Mouse (Mus musculus) kidney, adult 8-10 months (tissue): ENCODE results near the gene Tfb1m.

Experiments
- DNase-seq, 2 experiments: peaks; one replicate each; pipeline ENCODE4 v3.0.0; 2022

Gene Tfb1m

DNA sequence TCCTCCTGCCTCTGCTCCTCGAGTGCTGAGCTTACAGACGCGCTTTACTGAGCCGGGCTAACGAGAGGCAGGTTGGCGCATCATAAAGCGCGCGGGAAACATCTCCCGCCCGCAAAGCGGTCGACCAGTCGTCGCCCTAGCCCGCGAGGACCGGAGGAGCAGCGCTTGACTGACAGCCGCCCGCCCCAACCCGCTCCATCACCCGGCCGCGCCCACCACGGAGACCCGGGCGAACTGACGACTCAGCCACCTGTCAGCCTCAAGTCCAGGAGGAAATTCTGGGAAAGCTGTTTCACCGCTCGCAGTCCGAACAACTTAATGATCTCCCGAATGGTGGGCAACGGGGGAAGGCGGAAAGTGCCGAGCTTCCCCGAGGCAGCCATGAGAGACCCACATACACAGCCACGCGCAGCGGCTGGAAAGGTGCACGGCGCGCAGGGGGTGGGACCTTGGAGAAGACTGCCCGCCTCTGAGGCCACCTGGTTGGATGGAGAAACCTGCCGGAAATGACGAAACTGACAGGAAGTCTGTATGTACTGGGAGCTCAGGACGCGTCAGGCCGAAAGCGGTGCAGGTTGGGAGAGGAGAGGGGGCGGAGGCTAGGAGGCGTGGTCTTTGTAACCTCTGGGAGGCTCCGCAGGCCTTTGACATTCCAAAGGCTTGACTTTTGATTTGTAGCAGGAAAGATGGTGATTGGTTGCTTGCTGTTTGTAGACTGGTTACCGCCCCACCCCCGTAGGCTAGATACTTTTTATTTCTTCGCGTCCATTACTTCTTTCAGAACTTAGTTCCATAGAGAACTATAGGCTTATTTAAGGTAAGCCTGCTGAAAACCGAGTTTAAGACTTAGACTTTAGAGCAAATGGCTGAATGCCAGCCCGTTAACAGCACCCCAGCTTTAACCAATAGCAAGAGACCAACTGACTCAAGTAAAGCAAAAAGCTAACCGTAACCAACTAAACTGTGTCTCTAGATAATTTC, at the start of gene Tfb1m:
Gene Tfb1m (minus strand): TSS at position 451 of the 981 bp plus-strand sequence.
- peak; percentile 98 to 100 for DNase-seq

DNA sequence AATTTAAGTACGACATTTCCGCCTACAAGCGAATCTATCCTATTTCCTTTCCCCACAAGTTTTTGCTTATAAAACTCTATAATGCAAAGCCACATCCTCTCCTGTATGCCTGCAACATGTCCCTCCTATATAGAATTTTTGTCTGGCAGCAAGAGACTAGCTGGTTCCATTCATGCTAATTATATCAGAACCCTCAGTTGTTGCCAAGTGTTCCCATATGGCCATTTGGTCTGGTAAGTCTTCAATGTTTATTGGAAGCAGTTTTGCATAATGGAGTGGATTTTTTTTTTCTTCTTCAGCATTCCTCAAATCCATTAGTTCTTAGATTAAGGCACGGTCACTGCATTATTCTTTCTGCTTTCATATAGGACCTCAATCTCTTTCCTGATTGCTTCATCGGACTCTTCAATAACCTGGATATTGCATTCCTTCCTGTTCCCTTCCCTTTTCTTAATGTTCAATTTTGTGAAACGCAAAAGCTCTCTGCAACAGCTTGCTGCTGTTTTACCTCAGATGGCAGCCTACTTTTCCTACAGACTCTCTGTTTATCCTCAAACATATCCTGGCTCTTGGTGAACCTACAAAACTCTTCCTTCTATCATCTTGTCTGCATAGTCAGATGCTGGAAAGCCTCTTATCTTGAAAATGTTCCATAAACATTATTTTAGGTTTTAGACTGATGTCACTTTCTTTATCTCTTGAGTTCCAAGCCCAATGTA, 45.5 kb upstream of the Tfb1m start:
- DNase-seq = no peak

GRCm38 (mm10) chr17:3598393-3598792, 40.8 kb upstream of the Tfb1m start:
- DNase-seq = no peak

DNA sequence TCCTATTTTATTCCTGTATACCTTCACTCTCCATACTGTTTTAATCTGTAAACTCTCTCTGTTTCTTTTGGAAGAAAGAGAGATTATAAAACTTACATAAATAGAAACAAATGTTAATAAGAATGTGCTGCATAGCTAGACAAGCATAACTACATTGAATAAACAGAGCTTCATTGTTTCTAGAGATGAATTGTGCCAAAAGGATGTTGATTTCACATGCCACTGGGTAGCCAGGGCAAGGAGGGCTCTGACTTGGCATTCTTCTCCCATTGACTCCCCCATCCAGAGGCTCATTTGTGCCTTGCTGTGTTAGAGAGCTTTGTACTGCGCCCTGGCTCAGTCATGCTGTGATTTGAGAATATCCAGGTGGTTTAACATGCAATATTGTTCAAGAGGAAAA, 40.3 kb upstream of the Tfb1m start:
- no peak for DNase-seq

DNA sequence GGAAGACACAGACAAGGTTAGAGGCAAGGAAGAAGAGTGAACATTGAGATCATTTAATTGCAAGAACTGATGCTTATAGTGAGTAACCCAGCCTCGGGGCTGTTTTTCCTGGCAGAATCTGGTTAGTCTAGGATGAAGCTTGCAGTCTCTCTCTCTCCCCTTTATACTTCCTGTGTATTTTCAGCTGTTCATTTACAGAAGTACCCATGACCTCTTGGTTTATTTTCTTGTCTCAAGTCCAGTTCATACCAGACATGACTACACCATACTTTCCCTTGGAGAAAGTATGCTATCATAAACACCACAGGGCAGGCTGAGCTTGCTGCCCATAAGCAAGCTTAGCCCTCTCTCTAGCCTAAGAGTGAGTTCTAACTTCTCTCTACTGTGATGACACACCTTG, 39.5 kb upstream of the Tfb1m start:
- DNase-seq = peak in 1 of 2 experiments; percentile 8

DNA sequence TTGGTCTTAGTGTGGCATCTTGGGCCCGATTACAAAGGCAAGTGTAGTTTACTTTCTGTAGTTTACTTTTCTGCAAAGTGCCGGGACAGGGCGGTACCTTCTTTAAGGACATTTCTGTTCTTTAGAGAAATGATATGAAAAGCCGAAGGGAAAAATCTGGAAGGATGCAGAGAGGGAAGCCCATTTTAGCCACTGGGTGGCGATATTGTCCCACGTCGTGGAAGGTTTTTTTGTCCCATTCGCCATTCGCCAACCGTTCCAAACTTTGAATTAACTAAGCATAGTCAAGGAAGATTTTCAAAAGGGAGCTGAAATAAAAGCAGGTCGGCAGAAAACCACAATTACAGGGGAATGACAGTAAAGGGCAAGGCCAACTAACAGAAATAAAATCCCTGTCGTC, 13.3 kb upstream of the Tfb1m start:
- DNase-seq = peak; percentile 30 to 66

GRCm38 (mm10) chr17:3562405-3562804, 4.8 kb upstream of the Tfb1m start:
- DNase-seq = no peak

DNA sequence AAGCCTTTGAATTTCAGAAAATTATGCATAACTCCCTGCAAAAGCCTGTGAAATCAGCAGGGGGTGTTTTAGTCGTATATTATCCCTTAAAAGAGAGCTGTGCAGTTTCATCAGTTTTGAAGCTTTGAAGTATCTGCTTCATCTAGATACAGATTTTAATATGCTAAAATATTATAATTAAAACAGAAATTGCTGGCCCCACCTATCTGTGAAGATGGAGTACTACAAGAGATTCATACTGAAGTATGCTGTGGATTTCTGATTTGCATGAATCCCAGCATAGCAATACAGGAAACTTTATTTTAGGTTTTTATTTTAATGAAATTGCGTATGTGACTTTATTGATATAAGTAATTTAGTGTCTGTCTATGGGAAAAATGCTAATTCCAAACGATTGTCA, 3.0 kb upstream of the Tfb1m start:
- DNase-seq = no peak

- peak in 1 of 2 experiments; percentile 18 for DNase-seq
Measured at GRCm38 (mm10) chr17:3558356-3558870, 832 bp upstream of the Tfb1m start.

- DNase-seq = no peak
Measured at GRCm38 (mm10) chr17:3556251-3556650, 1.3 kb downstream of the Tfb1m start.

DNA sequence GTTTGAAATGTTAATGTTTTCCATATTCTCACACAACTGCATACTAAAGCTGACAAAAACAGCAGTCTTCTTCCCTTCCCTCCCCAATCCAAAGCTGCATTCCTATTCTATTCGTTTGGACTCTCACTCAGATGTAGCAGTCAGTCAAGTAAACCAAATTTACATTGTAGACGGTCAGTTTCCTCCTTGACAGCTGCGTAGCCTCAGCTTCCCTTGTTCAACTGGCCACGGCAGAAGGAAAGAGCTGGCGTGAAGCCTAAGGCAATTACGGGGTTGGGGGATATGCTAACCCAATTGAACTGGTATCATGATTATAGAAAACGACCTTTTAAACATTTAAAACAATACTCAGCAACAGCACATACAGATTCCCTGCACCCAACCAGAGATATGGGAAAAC, 9.9 kb downstream of the Tfb1m start:
- no peak for DNase-seq

DNA sequence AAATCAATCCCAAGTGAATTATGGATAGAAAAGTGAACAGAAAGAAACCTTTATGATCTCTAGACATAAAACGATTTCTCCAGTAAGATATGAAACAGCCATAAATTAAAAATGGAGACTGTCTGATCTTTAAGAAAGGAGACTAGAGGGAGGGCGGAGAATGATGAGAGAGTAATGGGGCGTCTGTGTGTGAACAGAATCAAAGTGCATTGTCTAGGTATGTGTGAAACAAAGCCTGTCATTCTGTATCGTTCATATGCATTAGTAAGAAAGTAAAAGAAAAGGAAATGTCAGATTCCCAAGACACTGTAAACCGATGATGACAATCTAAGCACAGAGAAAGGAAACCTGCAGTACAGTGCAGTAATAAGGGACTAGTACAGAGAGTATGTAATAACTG, 16.5 kb downstream of the Tfb1m start:
- no peak for DNase-seq

- DNase-seq = no peak
Measured at GRCm38 (mm10) chr17:3540304-3540703, 17.3 kb downstream of the Tfb1m start.

DNA sequence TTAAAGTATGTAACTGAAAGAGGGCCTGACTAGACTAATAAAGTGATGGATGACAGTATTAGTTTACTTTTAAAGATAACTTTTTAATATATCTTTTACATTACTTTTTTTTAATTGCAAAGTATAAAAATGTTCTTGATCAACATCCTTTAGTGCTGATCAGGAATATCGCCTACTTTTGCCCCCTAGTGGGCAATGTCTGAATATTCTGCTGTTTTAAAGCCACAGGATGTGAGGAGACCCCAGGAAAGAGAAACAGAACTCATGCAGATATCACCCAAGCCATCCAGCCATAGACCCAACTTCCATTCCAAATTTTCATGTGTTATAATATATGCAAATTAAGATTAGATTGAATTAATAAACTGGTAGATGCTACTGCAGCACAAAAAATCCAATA, 24.2 kb downstream of the Tfb1m start:
- DNase-seq = peak in 1 of 2 experiments; percentile 13

DNA sequence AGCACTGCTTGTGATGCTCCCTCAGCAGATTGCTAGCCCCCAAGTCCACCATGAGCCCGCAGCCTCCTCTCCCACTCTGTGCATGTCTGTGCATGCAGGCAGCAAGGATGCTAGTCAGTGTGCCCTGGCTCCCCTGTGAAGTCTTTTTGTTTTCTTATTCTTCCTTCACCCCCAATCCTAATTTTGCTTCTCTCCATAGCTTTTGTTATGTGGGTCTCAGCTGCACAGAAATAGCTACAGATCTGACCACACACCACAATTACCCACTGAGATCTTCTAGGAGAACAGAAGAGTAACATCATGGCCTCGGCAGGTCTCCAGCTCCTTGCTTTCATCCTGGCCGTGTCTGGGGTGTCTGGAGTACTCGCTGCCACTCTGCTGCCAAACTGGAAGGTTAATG, 25.3 kb downstream of the Tfb1m start, which contains the start of gene Cldn20:
Gene Cldn20 (plus strand): TSS at position 301 of the 400 bp plus-strand sequence.
- no peak for DNase-seq

DNA sequence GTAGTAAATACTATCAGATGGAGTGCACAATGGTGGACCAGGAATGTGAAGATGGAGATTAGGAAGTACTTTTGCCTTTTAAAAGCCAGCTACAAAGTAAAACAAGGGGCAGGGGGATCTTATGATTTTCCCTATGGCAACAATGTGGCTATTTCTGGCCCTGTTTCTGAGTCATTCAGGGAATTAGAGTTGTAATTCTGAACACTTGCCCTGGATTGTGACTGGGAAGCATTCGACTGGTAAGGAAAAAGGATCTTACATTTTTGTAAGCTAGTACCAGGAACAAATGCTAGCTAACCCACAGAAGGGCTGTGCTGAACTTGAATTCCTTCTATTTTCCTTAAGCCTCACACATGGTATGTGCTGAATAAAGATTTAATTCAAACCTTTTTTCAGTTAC, 25.9 kb downstream of the Tfb1m start:
- DNase-seq = no peak

DNA sequence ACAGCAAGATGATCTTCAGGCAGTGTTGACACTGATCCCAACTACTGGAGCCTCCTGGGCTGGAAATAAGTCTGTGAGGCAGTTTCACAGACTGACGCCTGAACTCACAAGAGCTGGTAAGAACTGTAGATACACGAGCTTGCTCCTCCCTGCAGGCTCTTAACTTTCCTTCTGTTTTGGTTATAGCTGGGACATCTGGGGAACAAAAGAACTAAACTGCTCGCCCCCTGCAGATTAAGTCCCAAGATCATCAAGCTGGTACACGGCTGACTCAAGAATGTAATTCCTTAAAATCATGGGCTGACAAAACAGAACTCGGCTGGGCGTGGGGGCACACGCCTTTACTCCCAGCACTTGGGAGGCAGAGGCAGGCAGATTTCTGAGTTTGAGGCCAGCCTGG, 27.0 kb downstream of the Tfb1m start:
- DNase-seq = no peak

DNA sequence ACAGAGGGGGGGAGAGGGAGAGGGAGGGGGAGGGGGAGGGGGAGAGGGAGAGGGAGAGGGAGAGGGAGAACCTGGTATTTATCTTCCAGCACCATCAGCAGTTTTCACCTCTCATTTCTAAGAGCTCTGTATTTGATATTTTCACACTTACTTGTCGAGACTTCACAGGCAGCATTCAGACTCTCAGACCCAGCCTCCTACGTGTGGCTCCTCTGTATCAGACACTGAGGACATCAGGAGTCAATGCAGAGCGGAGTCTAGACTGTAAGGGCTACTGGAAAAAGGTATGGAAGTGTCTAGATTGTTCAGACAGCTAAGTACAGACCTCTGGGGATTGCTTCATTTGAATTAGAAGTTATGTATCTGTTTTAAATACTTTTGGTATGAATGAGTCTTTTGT, 28.1 kb downstream of the Tfb1m start:
- DNase-seq = no peak

- no peak for DNase-seq
Measured at GRCm38 (mm10) chr17:3527841-3528471, 29.6 kb downstream of the Tfb1m start.

DNA sequence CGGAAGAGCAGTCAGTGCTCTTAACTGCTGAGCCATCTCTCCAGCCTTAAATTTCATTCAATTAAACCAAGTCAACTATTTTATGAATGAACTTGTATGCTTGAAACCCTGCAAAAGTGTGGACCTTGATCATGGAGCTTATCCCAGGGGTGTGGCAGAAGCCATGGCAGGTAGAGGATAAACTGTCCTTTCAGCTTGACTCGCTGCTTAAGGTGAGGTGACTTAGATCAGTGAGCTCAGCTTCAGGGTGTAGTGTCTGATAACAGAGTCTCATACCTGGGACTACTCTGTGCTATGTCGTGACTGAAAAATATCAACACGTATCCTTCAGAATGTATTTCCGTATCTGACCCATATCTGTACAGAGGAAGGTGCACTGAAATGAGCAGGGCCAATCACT, 37.2 kb downstream of the Tfb1m start:
- no peak for DNase-seq

- no peak for DNase-seq
Measured at GRCm38 (mm10) chr17:3516406-3516805, 41.2 kb downstream of the Tfb1m start.

DNA sequence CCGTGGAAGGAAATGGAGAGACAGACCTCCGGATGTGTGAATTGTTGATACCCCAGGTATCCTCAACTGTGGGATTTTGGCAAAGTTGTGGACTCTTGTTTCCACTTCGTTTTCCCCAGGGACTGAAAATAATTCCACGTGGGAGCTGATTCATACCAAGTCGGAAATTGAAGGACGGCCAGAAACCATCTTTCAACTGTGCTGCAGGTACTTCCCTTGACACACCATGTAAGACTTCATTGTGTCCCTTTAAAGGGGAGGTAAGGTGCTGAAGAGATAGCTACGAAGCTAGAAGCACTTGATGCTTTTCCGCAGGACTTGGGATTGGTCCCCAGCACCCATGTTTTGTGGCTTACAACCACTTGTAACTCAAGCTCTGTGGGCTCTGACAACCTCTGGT, 41.7 kb downstream of the Tfb1m start:
- no peak for DNase-seq

GRCm38 (mm10) chr17:3514316-3514715, 43.3 kb downstream of the Tfb1m start:
- DNase-seq = no peak
